Mouse (Mus musculus) gastrocnemius, adult 18-20 months (tissue): Measurements from ENCODE around the gene Arhgef9. TPM values are rescaled to one million over a fixed set of nuclear protein-coding genes. Genes with fewer than 3 reads are reported as not detected.

Experiments
- DNase-seq: peaks from one replicate; pipeline ENCODE4 v3.0.0; 2021; ENCODE audit warnings: low spot score
- total RNA-seq, 2 experiments: library from RNA; stranded (reverse); gene quantifications; 2 replicates each; pipeline ENCODE4 v1.2.3; 2021

Arhgef9 gene
- total RNA-seq, 2 experiments from 2014 or later = 12.3 to 16.3 TPM

GRCm38 (mm10) chrX:95012033-95012432 lies 184.6 kb downstream of the Arhgef9 start:
- no peak for DNase-seq

Other genes starting within 250 kb of the Arhgef9 start
- gene Spin4, start 170.2 kb downstream of the Arhgef9 start, total RNA-seq = under 1 TPM; 0.11 to 0.52 TPM
- 1 to 10 TPM; 3.3 to 3.9 TPM for gene Amer1, start 248.0 kb upstream of the Arhgef9 start, total RNA-seq